Mouse (Mus musculus) forebrain, embryonic 15.5 days (tissue): ENCODE data around the gene Adipor2. TPM values are rescaled to one million over a fixed set of nuclear protein-coding genes. Genes with fewer than 3 reads are reported as not detected.

Source experiments
- ATAC-seq: fragments of 200-750 bp; cut with Nextera tagmentation; replicated peaks from 2 replicates; pipeline ENCODE4 v1.8.0; 2017; ENCODE audit warnings: mild to moderate bottlenecking, moderate TSS enrichment, moderate library complexity
- H3K27ac ChIP-seq: fragments of 300-500 bp; sonication (generic); replicated peaks from 2 replicates; pipeline ENCODE4 v1.5.1; 2015; ENCODE audit warnings: mild to moderate bottlenecking, inconsistent platforms
- H3K27me3 ChIP-seq: fragments of 300-500 bp; sonication (generic); 2 replicates; pipeline ENCODE4 v1.6.1; 2015; ENCODE audit warnings: inconsistent platforms
- H3K36me3 ChIP-seq: fragments of 300-500 bp; sonication (generic); 2 replicates; pipeline ENCODE4 v1.6.1; 2015; ENCODE audit warnings: mild to moderate bottlenecking, inconsistent platforms
- H3K4me1 ChIP-seq: fragments of 300-500 bp; sonication (generic); 2 replicates; pipeline ENCODE4 v1.6.1; 2015; ENCODE audit warnings: inconsistent platforms
- H3K4me2 ChIP-seq: fragments of 300-500 bp; sonication (generic); replicated peaks from 2 replicates; pipeline ENCODE4 v1.6.1; 2015; ENCODE audit warnings: mild to moderate bottlenecking, inconsistent platforms
- H3K4me3 ChIP-seq: fragments of 300-500 bp; sonication (generic); 2 replicates; pipeline ENCODE4 v1.5.1; 2015; ENCODE audit warnings: mild to moderate bottlenecking, inconsistent platforms
- H3K9ac ChIP-seq: fragments of 300-500 bp; sonication (generic); replicated peaks from 2 replicates; pipeline ENCODE4 v1.6.1; 2015; ENCODE audit warnings: mild to moderate bottlenecking, inconsistent platforms
- H3K9me3 ChIP-seq: fragments of 300-500 bp; sonication (generic); 2 replicates; pipeline ENCODE4 v1.6.1; 2016; ENCODE audit warnings: inconsistent platforms
- WGBS: fragments of 180-500 bp; shearing (Covaris S2); methylation state at CpG from one replicate; pipeline ENCODE4 v1.1.7; 2015; ENCODE audit warnings: mixed read lengths; 5-methylcytosine and 5-hydroxymethylcytosine counted together
- polyA plus RNA-seq: library from polyadenylated mRNA; unstranded; fragments of >200 nt; fragmentation: Nextera tagmentation; extraction: Ambion mirVana; gene quantifications from 2 replicates; pipeline ENCODE4 v1.2.1, GENCODE M21; 2015

Gene Adipor2
- polyA plus RNA-seq, 1 experiment from 2014 or later: 45.5 TPM

DNA sequence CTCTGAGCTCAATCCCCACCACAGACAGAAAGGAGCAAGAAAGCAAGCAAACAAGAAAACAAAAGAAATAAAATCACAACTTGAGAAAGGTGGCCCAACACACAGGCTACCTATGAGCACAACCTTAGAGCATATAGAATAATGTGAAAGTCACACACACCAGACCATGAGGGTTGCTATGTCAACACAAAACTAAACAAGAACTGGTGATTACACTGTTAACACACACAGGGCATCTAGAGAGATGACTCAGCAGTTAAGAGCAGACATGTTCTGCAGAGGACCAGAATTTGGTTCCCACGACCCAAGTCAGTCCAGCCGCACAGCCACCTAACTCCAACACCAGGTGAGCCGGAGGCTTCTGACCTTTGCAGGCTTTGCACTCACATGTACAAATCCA is 14.5 kb downstream of the Adipor2 start:
- Histone ChIP-seq H3K27me3 (no peaks in the 10 kb centered on the region), H3K36me3 (no peaks in the 10 kb centered on the region), H3K4me3 (no peak overlapping the region), H3K4me2 (no peak overlapping the region), H3K4me1 (no peaks in the 10 kb centered on the region), H3K9ac (no peak overlapping the region), H3K27ac (no peak overlapping the region), H3K9me3 (no peaks in the 10 kb centered on the region)
- 88% methylated on average over 3 of the region's 3 CpGs for WGBS
- ATAC-seq: no peak

DNA sequence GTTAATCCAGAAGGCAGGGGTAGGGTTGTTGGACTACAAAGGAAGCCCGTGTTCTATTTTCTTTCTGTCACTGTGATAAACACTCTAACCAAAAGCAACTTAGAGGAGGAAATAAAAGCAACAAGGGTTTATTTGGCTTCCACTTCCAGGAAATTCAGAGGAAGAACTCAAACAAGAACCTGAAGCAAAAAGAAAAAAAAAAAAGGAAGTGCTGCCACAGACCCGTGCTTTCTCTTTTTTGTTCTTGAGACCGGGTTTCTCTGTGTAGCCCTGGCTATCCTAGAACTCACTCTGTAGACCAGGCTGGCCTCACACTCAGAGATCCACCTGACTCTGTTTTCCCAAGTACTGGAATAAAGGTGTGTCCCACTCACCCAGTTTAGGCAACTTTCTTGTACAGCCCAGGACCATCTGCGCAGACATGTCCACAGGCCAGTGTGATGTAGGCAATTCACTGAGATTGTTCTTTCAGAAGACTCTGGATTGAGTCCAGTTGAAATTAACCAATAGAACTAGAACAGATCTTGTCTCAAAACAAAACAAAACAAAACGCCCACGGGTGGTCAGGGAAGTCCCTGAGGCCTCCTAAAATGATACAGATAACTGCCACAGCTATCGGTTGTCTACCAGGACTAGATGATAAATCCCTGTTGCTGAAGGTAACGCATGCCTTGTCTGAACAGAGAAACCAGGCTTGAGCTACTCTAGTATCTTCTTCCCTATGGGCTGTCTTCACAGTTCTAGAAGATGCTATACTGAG is 15.8 kb downstream of the Adipor2 start:
- 92% methylated on average over 8 of the region's 8 CpGs for WGBS
- Histone ChIP-seq H3K27me3 (no peaks in the 10 kb centered on the region), H3K4me1 (no peaks in the 10 kb centered on the region), H3K9me3 (no peaks in the 10 kb centered on the region), H3K9ac (no peak overlapping the region), H3K36me3 (no peaks in the 10 kb centered on the region), H3K27ac (no peak overlapping the region), H3K4me2 (no peak overlapping the region), H3K4me3 (no peak overlapping the region)
- ATAC-seq: no peak

GRCm38 (mm10) chr6:119400649-119401048 is 16.9 kb downstream of the Adipor2 start:
- Histone ChIP-seq H3K4me1 (no peaks in the 10 kb centered on the region), H3K4me2 (no peak overlapping the region), H3K27ac (no peak overlapping the region), H3K9ac (no peak overlapping the region), H3K4me3 (no peak overlapping the region), H3K9me3 (no peaks in the 10 kb centered on the region), H3K36me3 (no peaks in the 10 kb centered on the region), H3K27me3 (no peaks in the 10 kb centered on the region)
- ATAC-seq: no peak
- WGBS: 95% methylated on average over 3 of the region's 3 CpGs

DNA sequence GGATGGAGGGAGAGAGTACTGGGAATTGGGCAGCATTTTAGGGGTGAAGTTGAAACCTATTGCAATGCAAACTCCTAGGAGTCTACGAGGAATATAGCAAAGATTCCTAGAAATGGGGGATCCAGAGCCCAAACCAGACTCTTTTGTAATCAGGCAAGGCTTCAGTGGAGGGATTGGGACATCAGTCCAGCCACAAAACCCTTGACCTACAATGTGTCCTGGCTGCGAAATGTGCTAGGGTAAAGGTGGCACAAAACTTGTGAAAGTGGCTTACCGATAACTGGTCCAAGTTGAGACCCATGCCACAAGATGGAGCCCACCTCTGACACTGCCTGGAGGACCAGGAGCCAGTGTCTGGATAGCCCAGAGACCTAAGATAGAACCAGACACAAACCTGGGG is 18.1 kb downstream of the Adipor2 start:
- ATAC-seq: no peak
- H3K4me1 ChIP-seq: no peaks in the 10 kb centered on the region

DNA sequence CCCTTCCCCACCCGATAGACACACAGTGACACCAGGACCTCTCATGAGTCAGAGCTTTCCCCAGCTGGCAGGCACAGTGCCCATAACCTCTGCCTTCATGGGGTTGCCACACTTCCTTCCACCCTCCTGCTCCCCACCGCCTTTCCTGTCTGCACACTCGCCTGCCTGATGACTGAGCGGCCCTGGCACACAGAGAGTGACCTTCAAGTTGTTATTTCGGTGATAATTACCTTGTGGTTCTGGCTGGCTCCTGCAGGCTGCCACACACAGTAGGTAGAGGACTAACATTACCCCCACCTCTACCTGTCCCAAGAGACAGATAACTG is 21.2 kb downstream of the Adipor2 start:
- Histone ChIP-seq H3K9me3 (no peaks in the 10 kb centered on the region), H3K36me3 (no peaks in the 10 kb centered on the region), H3K9ac (no peak overlapping the region), H3K4me1 (no peaks in the 10 kb centered on the region), H3K4me2 (no peak overlapping the region), H3K27ac (no peak overlapping the region), H3K4me3 (no peak overlapping the region), H3K27me3 (no peaks in the 10 kb centered on the region)
- ATAC-seq: no peak
- WGBS: 79% methylated on average over 5 of the region's 5 CpGs

More for the DNA sequence above, 18.1 kb downstream of the Adipor2 start:
- no peak overlapping the region for H3K27ac ChIP-seq
- no peaks in the 10 kb centered on the region for H3K36me3 ChIP-seq
- WGBS: 92% methylated on average over 3 of the region's 3 CpGs
- no peak overlapping the region for H3K4me2 ChIP-seq
- no peaks in the 10 kb centered on the region for H3K27me3 ChIP-seq
- H3K9me3 ChIP-seq: no peaks in the 10 kb centered on the region
- no peak overlapping the region for H3K9ac ChIP-seq
- no peak overlapping the region for H3K4me3 ChIP-seq

DNA sequence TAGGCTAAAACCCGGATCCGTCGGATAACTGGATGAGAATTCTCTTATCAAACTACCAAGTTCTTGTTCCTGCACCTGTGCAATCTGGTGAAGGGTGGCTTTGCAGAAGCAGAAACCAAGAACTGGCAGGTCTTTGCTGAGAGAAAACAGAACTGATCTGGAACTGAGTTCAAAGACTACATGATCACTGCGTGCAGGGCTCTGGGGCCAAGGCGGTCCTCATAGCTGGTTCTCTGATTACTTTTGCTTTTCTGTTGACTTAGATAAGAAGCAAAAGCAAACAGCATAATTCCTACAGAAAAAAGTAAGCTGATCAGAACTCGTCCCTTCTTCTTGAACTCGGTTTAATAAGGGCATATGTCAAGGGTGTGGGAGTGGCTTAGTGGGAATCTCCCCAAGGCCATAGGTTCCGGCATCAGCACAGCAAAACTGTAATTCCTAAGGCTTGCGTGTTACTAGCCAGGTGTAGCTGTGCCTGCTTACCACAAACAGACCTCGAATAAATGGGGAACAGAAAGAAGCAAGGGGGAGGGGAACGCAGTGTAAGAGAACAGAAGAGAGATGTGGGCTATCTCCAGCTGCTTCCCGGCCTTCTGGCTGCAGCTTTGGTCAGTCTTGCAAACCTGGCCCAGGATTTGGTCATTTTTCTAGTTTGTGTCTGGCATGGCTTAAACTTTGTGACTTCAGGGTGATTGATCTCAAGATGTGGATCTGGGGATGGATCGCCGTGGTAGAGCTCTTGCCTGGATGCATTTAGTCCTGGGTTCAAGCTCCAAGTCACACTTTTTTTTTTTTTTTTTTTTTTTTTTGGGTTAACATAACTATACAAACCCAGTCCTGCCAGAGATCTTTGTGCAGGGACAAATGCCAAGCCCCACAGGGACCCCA is 21.8 kb downstream of the Adipor2 start:
- Histone ChIP-seq H3K9me3 (no peaks in the 10 kb centered on the region), H3K4me1 (no peaks in the 10 kb centered on the region), H3K4me3 (no peak overlapping the region), H3K36me3 (no peaks in the 10 kb centered on the region), H3K27me3 (no peaks in the 10 kb centered on the region), H3K27ac (no peak overlapping the region), H3K9ac (no peak overlapping the region), H3K4me2 (no peak overlapping the region)
- no peak for ATAC-seq
- 84% methylated on average over 14 of the region's 14 CpGs for WGBS

GRCm38 (mm10) chr6:119392836-119393235 is 24.7 kb downstream of the Adipor2 start:
- no peaks in the 10 kb centered on the region for H3K27me3 ChIP-seq
- 84% methylated on average over 9 of the region's 9 CpGs for WGBS
- H3K9ac ChIP-seq: no peak overlapping the region
- no peaks in the 10 kb centered on the region for H3K36me3 ChIP-seq
- H3K4me3 ChIP-seq: no peak overlapping the region
- no peaks in the 10 kb centered on the region for H3K9me3 ChIP-seq
- H3K27ac ChIP-seq: no peak overlapping the region
- ATAC-seq: no peak
- H3K4me2 ChIP-seq: no peak overlapping the region
- H3K4me1 ChIP-seq: peaks cover 12% of the 10 kb centered on the region

DNA sequence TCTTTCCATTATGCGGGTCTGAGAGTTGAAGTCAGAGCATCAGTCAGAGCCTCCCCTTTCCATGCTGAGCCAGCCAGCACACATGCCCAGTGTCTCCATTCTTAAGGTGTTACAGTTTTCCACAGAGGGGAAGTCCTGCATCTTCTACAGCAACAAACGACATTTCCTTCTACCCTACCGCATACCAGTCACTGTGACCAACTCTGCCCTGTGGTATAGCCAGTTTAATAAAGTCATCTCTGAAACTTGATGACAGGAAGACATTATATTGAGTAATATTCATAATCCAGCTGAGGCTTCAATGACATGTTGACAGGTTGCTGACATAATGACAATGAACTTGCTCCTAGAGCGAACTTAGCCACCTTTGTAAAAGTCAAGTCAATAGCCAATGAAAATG is 26.8 kb downstream of the Adipor2 start:
- peaks cover 31% of the 10 kb centered on the region for H3K4me1 ChIP-seq
- no peak for ATAC-seq
- WGBS: 91% methylated on average over 4 of the region's 4 CpGs
- H3K27ac ChIP-seq: no peak overlapping the region
- no peaks in the 10 kb centered on the region for H3K9me3 ChIP-seq
- no peaks in the 10 kb centered on the region for H3K27me3 ChIP-seq
- H3K4me2 ChIP-seq: no peak overlapping the region
- H3K9ac ChIP-seq: no peak overlapping the region
- H3K36me3 ChIP-seq: no peaks in the 10 kb centered on the region
- H3K4me3 ChIP-seq: no peak overlapping the region

- Histone ChIP-seq H3K4me2 (peak overlapping the region; percentile 46), H3K36me3 (no peaks in the 10 kb centered on the region), H3K27me3 (no peaks in the 10 kb centered on the region), H3K9ac (peak overlapping the region; percentile 63), H3K27ac (peak overlapping the region; percentile 88), H3K4me3 (peak overlapping the region; percentile 76), H3K4me1 (peaks cover 31% of the 10 kb centered on the region), H3K9me3 (no peaks in the 10 kb centered on the region)
- peak; percentile 30 for ATAC-seq
- WGBS: 20% methylated on average over 10 of the region's 10 CpGs
Observed at GRCm38 (mm10) chr6:119389089-119389488, 28.4 kb downstream of the Adipor2 start.

DNA sequence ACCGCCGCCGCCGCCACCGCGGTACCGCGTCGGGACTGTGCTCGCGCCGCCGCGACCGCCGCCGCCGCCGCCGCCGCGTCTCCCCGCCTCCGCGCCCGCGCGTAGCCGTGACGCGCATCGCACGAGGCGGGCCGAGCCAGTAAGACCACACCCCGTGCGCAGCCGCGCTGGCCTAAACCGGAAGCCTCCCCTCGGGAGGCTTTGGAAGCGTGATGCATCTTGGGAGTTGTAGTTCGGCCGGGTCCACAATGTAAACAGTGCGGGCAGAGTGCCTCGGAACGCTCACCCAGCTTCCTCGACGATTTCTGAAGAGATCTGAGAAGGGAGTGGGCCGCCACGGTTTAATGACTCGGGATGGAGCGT is 28.9 kb downstream of the Adipor2 start:
- H3K4me2 ChIP-seq: peak overlapping the region; percentile 75
- H3K4me3 ChIP-seq: peak overlapping the region; percentile 76
- no peaks in the 10 kb centered on the region for H3K36me3 ChIP-seq
- peak; percentile 99 for ATAC-seq
- H3K27ac ChIP-seq: peak overlapping the region; percentile 88
- no peaks in the 10 kb centered on the region for H3K9me3 ChIP-seq
- H3K9ac ChIP-seq: peak overlapping the region; percentile 80
- WGBS: under 1% methylated on average over 45 of the region's 53 CpGs
- peaks cover 31% of the 10 kb centered on the region for H3K4me1 ChIP-seq
- no peaks in the 10 kb centered on the region for H3K27me3 ChIP-seq

DNA sequence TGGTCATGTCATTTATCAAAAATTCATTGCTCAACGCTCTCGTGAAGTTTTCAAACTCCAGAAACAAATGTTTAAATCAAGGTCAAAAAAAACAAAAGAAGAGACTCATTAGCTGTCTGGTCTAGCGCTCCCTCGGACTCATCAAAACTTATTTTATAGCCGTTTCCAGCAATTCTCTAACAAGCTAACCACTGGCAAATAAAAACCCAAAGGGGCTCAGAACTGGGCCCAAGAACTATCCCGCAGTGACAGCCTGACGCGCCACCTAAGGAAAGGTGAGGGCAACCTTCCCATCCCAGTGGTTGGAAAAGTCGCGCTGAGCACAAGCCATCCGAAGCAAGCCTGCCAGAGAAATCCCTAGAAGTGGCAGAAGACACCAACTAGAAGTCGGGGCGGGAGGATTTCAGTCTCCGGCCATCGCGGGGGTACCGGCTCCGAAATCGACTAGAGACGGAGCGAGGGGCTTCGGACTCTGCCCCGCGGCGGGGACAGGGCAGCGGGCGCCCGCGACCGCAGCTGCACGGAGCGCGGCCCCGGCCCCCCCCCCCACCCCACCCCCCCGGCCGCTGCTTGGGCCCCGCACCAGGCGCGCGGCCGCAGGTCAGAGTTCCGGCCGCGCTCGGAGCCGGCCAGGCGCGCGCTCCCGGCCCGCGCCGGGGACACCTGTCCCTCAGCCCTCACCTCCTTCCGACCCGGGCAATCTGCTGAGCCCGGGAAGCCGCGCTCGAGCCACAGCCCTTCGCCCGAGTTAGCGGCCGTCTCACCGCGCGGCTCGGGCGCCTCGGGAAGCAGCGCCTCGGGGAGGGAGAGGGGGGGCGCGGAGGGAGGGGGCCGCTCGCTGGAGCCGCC is 29.5 kb downstream of the Adipor2 start:
- Histone ChIP-seq H3K4me1 (peaks cover 31% of the 10 kb centered on the region), H3K9me3 (no peaks in the 10 kb centered on the region), H3K4me2 (peak overlapping the region; percentile 75), H3K27ac (peak overlapping the region; percentile 83), H3K36me3 (no peaks in the 10 kb centered on the region), H3K9ac (peak overlapping the region; percentile 80), H3K4me3 (peak overlapping the region; percentile 76), H3K27me3 (no peaks in the 10 kb centered on the region)
- under 1% methylated on average over 53 of the region's 76 CpGs for WGBS
- ATAC-seq: peak; percentile 85

GRCm38 (mm10) chr6:119386821-119387220 is 30.7 kb downstream of the Adipor2 start:
- no peaks in the 10 kb centered on the region for H3K9me3 ChIP-seq
- 0 out of 2 replicates have a peak overlapping the region, but pooled peaks have one; percentile 76 for H3K4me3 ChIP-seq
- ATAC-seq: no peak
- H3K4me1 ChIP-seq: peaks cover 31% of the 10 kb centered on the region
- H3K27ac ChIP-seq: no peak overlapping the region
- WGBS: 95% methylated on average over 1 of the region's 1 CpGs
- H3K36me3 ChIP-seq: no peaks in the 10 kb centered on the region
- H3K4me2 ChIP-seq: 0 out of 2 replicates have a peak overlapping the region, but pooled peaks have one; percentile 75
- H3K27me3 ChIP-seq: no peaks in the 10 kb centered on the region
- no peak overlapping the region for H3K9ac ChIP-seq
